Mouse (Mus musculus) kidney, embryonic 15.5 days (tissue): ENCODE results near the gene Hapln2. TPM values are rescaled to one million over a fixed set of nuclear protein-coding genes. Genes with fewer than 3 reads are reported as not detected.

Source experiments
- ATAC-seq: fragments of 200-750 bp; cut with Nextera tagmentation; replicated peaks from 2 replicates; pipeline ENCODE4 v1.8.0; 2017; ENCODE audit warnings: moderate TSS enrichment; ENCODE audit not compliant: low FRiP score
- H3K27ac ChIP-seq: fragments of 300-500 bp; sonication (generic); 2 replicates; pipeline ENCODE4 v1.5.1; 2015; ENCODE audit warnings: mild to moderate bottlenecking, inconsistent platforms
- H3K27me3 ChIP-seq: fragments of 300-500 bp; sonication (generic); 2 replicates; pipeline ENCODE4 v1.6.1; 2015; ENCODE audit warnings: inconsistent platforms
- H3K36me3 ChIP-seq: fragments of 300-500 bp; sonication (generic); 2 replicates; pipeline ENCODE4 v1.6.1; 2015; ENCODE audit warnings: inconsistent platforms
- H3K4me1 ChIP-seq: fragments of 300-500 bp; sonication (generic); 2 replicates; pipeline ENCODE4 v1.6.1; 2015; ENCODE audit warnings: inconsistent platforms
- H3K4me2 ChIP-seq: fragments of 300-500 bp; sonication (generic); 2 replicates; pipeline ENCODE4 v1.6.1; 2015; ENCODE audit warnings: moderate library complexity, mild to moderate bottlenecking, inconsistent platforms
- H3K4me3 ChIP-seq: fragments of 300-500 bp; sonication (generic); replicated peaks from 2 replicates; pipeline ENCODE4 v1.5.1; 2015; ENCODE audit warnings: mild to moderate bottlenecking, inconsistent platforms
- H3K9ac ChIP-seq: fragments of 300-500 bp; sonication (generic); 2 replicates; pipeline ENCODE4 v1.6.1; 2015; ENCODE audit warnings: mild to moderate bottlenecking, inconsistent platforms
- H3K9me3 ChIP-seq: fragments of 300-500 bp; sonication (generic); replicated peaks from 2 replicates; pipeline ENCODE4 v1.6.1; 2016; ENCODE audit warnings: inconsistent platforms
- WGBS: fragments of 180-500 bp; shearing (Covaris S2); methylation state at CpG from one replicate; pipeline ENCODE4 v1.1.7; 2015; ENCODE audit warnings: mixed read lengths; 5-methylcytosine and 5-hydroxymethylcytosine counted together
- polyA plus RNA-seq: library from polyadenylated mRNA; unstranded; fragments of >200 nt; fragmentation: Nextera tagmentation; extraction: Ambion mirVana; gene quantifications from 2 replicates; pipeline ENCODE4 v1.2.1, GENCODE M21; 2015

Hapln2 gene
- polyA plus RNA-seq, 1 experiment from 2014 or later = 0.12 TPM

DNA sequence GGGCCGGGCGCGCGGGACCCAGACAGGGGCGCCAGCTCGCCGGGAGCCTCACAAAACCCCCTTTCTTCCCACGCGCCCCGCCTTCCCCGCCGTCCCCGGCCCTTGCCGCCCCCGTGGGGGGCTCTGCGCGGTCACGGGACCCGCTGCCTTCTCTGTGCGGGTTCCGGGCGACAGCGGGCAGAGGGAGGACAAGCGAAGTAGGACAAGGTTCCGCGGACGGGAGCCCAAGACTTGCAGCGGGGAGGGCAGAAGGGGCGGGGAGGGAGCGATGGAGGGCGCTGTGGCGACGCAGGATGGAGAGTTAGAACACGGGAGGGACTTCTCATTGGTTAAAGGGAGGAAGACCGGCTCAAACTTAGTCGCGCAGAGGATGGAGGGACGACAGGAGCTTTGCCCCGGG is 27.2 kb downstream of the Hapln2 start, which contains the start of gene Bcan:
Bcan (minus strand) TSS at position 50 of the 400 bp plus-strand sequence.
- peak within 1 kb of the TSS; percentile 41 for H3K4me3 ChIP-seq
- H3K36me3 ChIP-seq = no peaks in the 10 kb centered on the region
- H3K27me3 ChIP-seq = peaks cover 99% of the 10 kb centered on the region
- no peaks in the 10 kb centered on the region for H3K9me3 ChIP-seq
- ATAC-seq = no peak
- H3K9ac ChIP-seq = 0 out of 2 replicates have a peak within 1 kb of the TSS, but pooled peaks have one; percentile 5
- H3K4me2 ChIP-seq = peak within 1 kb of the TSS; percentile 65
- H3K27ac ChIP-seq = no peak within 1 kb of the TSS
- WGBS = under 1% methylated on average over 39 of the region's 39 CpGs
- H3K4me1 ChIP-seq = peaks cover 30% of the 10 kb centered on the region

DNA sequence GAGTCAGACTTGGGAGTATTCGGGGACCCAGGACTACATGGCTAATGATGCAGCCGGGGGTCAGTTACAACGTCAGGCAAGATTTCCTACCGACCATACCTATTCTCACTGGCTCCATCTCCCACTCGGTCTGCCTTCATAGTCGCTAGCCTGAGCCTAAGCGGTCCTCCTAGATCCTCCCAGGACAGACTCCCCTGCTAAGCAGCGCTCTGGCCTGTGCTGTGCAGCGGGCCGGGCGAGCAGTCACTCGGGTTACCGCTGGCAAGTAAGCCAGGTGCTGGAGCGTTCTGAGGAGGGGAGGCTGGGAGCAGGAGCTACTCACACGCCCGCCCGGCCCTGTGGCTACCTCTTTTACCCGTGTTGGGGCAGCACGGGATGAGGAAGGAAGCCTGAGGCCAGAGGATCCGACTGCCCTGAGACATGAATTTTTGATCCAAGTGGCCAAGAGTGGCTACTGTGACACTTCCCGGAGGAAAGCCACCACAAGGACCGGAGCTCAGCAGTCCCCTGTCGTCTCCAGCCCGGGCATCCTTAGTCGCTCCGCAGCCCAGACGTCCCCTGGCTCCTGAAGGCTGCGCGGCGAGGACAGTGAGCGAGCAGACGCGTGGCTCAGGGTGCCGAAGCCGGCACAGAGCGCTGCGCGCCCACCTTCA is 28.0 kb downstream of the Hapln2 start:
- 1% methylated on average over 38 of the region's 38 CpGs for WGBS
- no peaks in the 10 kb centered on the region for H3K9me3 ChIP-seq
- H3K27ac ChIP-seq = no peak overlapping the region
- ATAC-seq = no peak
- H3K27me3 ChIP-seq = peaks cover 100% of the 10 kb centered on the region
- H3K4me2 ChIP-seq = peak overlapping the region; percentile 65
- peaks cover 30% of the 10 kb centered on the region for H3K4me1 ChIP-seq
- no peak overlapping the region for H3K9ac ChIP-seq
- H3K4me3 ChIP-seq = peak overlapping the region; percentile 41
- H3K36me3 ChIP-seq = no peaks in the 10 kb centered on the region

DNA sequence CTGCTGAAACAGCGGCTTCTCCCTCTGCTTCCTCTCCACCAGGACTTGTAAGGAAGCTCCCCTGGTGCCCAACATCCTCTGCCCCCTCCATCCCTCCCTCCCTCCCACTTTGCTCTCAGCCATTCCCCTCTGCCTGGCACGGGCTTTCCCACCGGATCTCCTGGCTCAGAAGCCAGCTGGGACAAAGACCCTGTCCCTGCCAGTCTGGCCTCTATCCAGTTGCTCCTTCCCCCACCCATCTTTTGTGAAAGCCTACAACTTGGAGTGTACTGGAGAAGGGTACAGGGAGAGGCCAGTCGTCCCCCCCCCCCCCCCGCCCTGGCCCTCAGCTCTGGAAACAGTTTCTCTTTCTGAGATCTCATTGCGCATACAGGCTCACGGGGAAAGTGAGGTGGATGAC is 28.6 kb downstream of the Hapln2 start:
- no peak for ATAC-seq
- Histone ChIP-seq H3K36me3 (no peaks in the 10 kb centered on the region), H3K4me1 (peaks cover 30% of the 10 kb centered on the region), H3K4me3 (no peak overlapping the region), H3K4me2 (no peak overlapping the region), H3K9ac (no peak overlapping the region), H3K9me3 (no peaks in the 10 kb centered on the region), H3K27me3 (peaks cover 100% of the 10 kb centered on the region), H3K27ac (no peak overlapping the region)
- under 1% methylated on average over 7 of the region's 7 CpGs for WGBS

DNA sequence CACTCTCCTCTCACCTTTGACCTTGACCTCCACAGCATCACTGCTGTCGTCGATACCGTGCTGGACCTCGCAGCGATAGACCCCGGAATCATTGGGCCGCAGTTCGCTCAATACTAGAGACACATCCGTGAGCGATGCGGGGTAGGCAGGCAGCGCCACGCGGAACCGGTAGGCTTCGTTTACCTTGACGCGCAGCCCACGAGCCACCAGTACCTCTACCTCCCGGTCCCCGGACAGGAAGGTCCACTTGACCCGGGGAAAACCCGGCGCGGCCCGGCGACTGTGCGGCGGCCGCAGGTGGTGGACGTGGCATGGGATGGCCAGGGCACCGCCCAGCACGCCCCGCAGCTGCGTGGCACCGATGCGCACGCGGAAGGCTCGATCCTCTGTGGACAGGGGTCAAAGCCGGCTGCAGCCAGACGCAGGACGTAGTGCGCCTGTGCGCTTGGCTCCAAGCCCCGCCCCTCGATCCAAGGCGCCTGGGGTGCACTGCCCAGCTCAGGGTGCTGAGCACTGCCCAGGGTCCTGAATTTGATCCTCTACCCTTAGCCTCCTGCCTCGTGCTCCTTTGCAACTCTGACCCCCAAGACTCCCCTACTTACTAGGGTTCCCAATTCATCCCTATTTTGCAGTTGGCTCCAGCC is 30.3 kb downstream of the Hapln2 start:
- Histone ChIP-seq H3K9ac (no peak overlapping the region), H3K27me3 (peaks cover 100% of the 10 kb centered on the region), H3K4me2 (peak overlapping the region; percentile 67), H3K4me1 (peaks cover 30% of the 10 kb centered on the region), H3K27ac (no peak overlapping the region), H3K9me3 (no peaks in the 10 kb centered on the region), H3K36me3 (no peaks in the 10 kb centered on the region), H3K4me3 (peak overlapping the region; percentile 40)
- ATAC-seq = peak; percentile 40; the same call in 1 of the 2 replicates
- WGBS = 1% methylated on average over 49 of the region's 49 CpGs

DNA sequence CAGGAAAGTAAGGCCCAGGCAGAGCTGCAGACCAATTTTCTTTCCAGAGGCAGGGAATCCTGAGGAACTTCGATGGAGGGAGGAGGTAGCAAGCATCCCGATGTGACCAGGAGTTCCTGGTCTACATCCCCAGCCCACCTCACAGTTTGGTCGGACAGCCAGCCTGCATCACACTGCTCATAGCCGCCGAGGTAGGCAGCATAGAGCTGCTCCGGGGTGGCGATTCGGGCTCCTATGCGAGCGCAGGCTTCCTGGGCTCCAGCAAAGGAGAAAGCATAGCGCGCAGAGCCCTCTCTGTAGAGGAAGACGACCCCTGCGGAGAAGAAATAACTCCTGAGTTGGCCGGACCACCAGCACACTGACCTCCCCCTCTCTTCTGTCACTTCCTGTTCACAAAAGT is 31.0 kb downstream of the Hapln2 start:
- Histone ChIP-seq H3K27ac (no peak overlapping the region), H3K4me1 (peaks cover 30% of the 10 kb centered on the region), H3K9me3 (no peaks in the 10 kb centered on the region), H3K4me3 (peak overlapping the region; percentile 40; the same call in 1 of the 2 replicates), H3K4me2 (peak overlapping the region; percentile 67), H3K9ac (no peak overlapping the region), H3K27me3 (peaks cover 100% of the 10 kb centered on the region), H3K36me3 (no peaks in the 10 kb centered on the region)
- no peak for ATAC-seq
- 3% methylated on average over 15 of the region's 15 CpGs for WGBS

DNA sequence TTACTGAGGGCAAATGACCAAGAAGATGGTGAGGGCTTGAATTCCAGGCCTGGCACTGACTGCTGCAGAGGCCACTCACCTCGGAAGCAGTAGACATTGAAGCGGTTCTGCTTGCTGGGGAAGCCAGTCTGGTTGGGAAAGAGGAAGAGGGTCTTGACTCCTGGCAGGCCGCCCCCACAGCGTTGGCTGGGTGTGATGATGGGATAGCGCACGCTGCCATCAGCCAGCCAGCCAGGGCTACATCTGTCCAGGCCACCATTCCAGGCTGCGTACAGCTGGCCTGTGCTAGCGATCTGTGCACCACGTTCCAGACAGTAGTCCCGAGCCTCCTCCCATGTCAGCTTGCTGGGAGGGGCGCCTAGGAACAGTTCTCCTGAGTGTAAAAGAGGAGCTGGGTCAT is 32.1 kb downstream of the Hapln2 start:
- Histone ChIP-seq H3K27ac (no peak overlapping the region), H3K4me1 (peaks cover 25% of the 10 kb centered on the region), H3K4me2 (no peak overlapping the region), H3K36me3 (no peaks in the 10 kb centered on the region), H3K9ac (no peak overlapping the region), H3K4me3 (no peak overlapping the region), H3K9me3 (no peaks in the 10 kb centered on the region), H3K27me3 (peaks cover 100% of the 10 kb centered on the region)
- WGBS = 26% methylated on average over 11 of the region's 11 CpGs
- ATAC-seq = no peak

DNA sequence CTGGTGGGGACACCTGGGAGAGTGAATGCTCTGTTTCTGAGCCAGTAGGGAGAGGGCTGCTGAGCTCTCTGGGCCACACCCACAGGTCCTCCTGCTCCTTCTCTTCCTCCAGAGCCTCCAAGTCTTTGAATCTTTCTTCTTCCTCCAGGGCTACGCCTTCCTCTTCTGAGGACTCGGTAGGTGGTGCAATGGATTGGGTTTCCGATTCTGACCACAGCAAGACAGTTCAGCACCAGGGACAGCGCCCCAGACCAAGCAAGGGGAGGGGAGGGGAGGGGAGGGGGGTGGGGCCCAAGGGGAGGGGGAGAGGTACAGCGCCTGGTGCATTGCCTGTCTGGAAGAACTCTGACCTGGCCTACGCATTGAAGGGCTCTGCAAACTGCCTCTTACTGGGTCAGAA is 33.9 kb downstream of the Hapln2 start:
- no peak for ATAC-seq
- H3K36me3 ChIP-seq = no peaks in the 10 kb centered on the region
- H3K9me3 ChIP-seq = no peaks in the 10 kb centered on the region
- no peak overlapping the region for H3K27ac ChIP-seq
- peaks cover 12% of the 10 kb centered on the region for H3K4me1 ChIP-seq
- H3K4me2 ChIP-seq = no peak overlapping the region
- WGBS = 3% methylated on average over 5 of the region's 6 CpGs
- no peak overlapping the region for H3K9ac ChIP-seq
- H3K27me3 ChIP-seq = peaks cover 100% of the 10 kb centered on the region
- H3K4me3 ChIP-seq = no peak overlapping the region

DNA sequence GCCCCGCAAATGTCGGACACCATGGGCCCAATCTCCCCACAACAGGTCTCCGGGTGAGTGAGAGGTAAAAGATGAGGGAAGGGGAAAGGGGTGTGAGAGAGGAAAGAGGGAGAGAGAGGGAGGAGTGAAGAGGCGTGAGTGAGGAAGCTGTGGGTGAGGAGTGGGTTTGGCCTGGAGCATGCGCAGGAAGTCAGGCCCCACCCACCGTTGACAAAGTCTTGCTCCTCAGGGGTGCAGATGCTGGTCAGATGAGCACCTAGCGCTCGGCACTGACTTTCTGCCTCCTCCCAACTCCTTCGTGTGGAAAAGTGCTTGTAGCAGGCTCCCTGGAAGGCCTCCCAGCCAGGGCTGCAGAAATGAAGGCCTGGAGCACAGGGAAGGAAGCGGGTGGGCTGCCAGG is 37.4 kb downstream of the Hapln2 start:
- peaks cover 34% of the 10 kb centered on the region for H3K4me1 ChIP-seq
- H3K9me3 ChIP-seq = no peaks in the 10 kb centered on the region
- no peak overlapping the region for H3K9ac ChIP-seq
- H3K4me2 ChIP-seq = no peak overlapping the region
- peaks cover 66% of the 10 kb centered on the region for H3K27me3 ChIP-seq
- WGBS = 28% methylated on average over 10 of the region's 10 CpGs
- no peak for ATAC-seq
- H3K4me3 ChIP-seq = no peak overlapping the region
- H3K27ac ChIP-seq = no peak overlapping the region
- H3K36me3 ChIP-seq = no peaks in the 10 kb centered on the region

DNA sequence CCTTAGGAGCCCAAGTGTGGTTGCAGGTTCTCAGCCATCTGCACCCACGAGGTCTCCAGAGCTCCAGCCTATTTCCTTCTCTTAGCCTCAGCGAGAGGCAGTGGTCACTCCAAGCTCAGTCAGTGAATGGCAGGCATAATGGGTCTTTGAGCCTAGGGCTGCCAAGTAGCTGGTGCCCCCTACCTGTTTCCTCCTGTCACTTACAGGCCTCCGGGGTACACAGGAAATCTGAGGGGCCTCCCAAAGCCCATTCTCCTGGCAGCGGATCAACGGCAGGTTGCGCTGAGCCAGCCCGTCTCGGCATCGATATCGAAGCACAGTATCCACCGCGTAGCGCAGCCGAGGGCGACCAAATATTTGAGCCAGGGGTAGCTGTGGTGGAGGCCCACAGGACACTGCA is 39.3 kb downstream of the Hapln2 start:
- peaks cover 48% of the 10 kb centered on the region for H3K27me3 ChIP-seq
- peak overlapping the region; percentile 76 for H3K4me2 ChIP-seq
- no peaks in the 10 kb centered on the region for H3K9me3 ChIP-seq
- H3K4me3 ChIP-seq = peak overlapping the region; percentile 41
- WGBS = 2% methylated on average over 15 of the region's 15 CpGs
- no peak overlapping the region for H3K27ac ChIP-seq
- peak overlapping the region; percentile 27 for H3K9ac ChIP-seq
- no peak for ATAC-seq
- no peaks in the 10 kb centered on the region for H3K36me3 ChIP-seq
- H3K4me1 ChIP-seq = peaks cover 52% of the 10 kb centered on the region

DNA sequence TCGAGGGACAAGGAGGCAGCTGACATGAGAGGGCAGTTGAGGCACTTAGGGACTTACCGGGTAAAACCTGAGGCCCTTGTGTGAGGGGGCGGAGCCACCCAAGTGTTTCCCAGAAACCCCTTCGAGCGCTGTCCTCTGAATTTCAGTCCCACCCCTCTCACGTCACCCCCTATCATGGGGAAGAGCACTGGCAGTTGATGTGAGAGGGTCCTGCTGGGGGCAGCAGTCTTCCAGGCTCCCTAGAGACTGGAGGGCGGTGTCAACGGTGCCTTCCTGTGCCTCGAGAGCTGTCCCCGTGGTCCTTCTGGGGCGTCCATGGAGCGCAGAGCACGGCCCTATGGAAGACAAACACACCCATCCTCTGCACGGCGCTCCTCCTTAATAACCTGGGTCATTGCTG is 39.8 kb downstream of the Hapln2 start:
- Histone ChIP-seq H3K4me1 (peaks cover 57% of the 10 kb centered on the region), H3K9ac (peak overlapping the region; percentile 27), H3K9me3 (no peaks in the 10 kb centered on the region), H3K4me3 (peak overlapping the region; percentile 41), H3K4me2 (peak overlapping the region; percentile 76), H3K27ac (peak overlapping the region; percentile 82), H3K36me3 (no peaks in the 10 kb centered on the region), H3K27me3 (peaks cover 43% of the 10 kb centered on the region)
- peak; percentile 29 for ATAC-seq
- WGBS = 1% methylated on average over 15 of the region's 15 CpGs

DNA sequence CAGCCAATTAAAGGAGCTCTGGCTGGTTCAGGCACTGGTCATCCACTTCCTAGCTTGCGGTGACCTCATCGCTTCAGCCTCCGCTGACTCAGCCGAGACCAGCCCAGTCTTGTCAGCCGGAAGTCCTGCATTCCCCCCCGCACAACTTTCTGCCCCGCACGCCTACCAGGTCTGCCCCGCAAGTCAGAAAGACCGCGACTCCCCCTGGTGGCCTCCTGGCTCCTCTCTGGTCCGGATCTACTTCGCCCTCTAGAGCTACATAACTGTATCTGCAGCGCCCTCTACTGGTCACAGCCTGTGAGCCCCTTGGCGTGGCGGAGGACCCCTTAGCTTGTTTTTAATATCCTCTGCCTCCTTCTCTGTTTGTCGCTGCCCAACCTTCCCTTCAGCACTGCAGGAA is 40.5 kb downstream of the Hapln2 start:
- Histone ChIP-seq H3K27ac (peak overlapping the region; percentile 82), H3K4me2 (peak overlapping the region; percentile 76), H3K27me3 (peaks cover 36% of the 10 kb centered on the region), H3K4me1 (peaks cover 64% of the 10 kb centered on the region), H3K9me3 (no peaks in the 10 kb centered on the region), H3K36me3 (no peaks in the 10 kb centered on the region), H3K4me3 (peak overlapping the region; percentile 41), H3K9ac (0 out of 2 replicates have a peak overlapping the region, but pooled peaks have one; percentile 27)
- WGBS = under 1% methylated on average over 17 of the region's 17 CpGs
- peak; percentile 73 for ATAC-seq

DNA sequence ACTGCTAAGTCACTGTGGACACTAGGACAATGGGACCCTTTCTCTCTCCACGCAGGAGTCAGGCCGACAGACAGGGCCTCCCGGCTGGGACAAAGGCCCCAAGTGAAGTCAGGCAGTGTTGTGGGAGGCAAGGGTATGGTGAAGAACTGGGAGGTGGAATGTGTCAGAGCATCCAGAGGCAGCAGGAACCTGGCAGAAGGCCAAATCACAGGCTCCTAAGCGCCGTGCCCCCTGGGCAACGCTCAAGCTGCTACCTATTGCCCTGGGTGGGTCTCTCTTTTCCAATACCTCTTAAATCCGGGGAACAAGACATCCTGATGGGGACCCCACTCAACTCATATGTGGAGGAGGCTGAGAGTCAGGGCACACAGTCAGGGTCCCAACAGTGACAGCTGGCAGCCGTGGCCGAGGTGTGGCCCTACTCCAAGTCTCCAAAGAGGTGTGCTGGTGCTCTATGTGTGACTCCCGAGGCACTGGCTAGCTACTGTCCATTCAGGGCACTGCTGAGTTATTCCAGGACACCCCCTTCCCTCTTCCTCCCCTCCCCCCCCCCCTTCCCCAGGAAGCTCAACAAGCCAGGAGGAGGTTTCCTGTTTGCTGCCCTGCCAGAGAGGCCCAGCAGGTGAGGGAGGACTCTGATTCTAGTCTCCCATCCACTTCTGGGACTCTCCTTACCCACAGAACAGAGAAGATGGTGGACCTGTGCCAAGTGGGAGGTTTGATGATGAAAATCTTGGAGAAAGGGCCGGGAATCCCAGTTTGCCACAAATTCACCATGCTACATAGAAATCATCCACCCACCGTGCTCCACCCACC is 41.7 kb downstream of the Hapln2 start:
- Histone ChIP-seq H3K4me2 (peak overlapping the region; percentile 27; the same call in 1 of the 2 replicates), H3K36me3 (no peaks in the 10 kb centered on the region), H3K27ac (peak overlapping the region; percentile 82), H3K4me1 (peaks cover 76% of the 10 kb centered on the region), H3K4me3 (no peak overlapping the region), H3K9me3 (no peaks in the 10 kb centered on the region), H3K9ac (0 out of 2 replicates have a peak overlapping the region, but pooled peaks have one; percentile 14), H3K27me3 (peaks cover 24% of the 10 kb centered on the region)
- 38% methylated on average over 12 of the region's 12 CpGs for WGBS
- no peak for ATAC-seq
